Mouse (Mus musculus): Measurements from ENCODE around the gene Tmem267. TPM values are rescaled to one million over a fixed set of nuclear protein-coding genes. Genes with fewer than 3 reads are reported as not detected.

Tmem267 gene
- polyA plus RNA-seq, 1 experiment from 2014 or later = 3.4 TPM

- Histone ChIP-seq H3K27ac (ENCODE audit: low read length) (no peak overlapping the region), H3K4me1 (replicated peaks; ENCODE audit: control insufficient read depth, insufficient read depth, low read length) (no peaks in the 10 kb centered on the region), H3K9ac (replicated peaks; ENCODE audit: low read depth, low read length) (no peak overlapping the region), H3K9me3 (ENCODE audit: control insufficient read depth, low read length) (no peaks in the 10 kb centered on the region), H3K36me3 (ENCODE audit: control insufficient read depth, insufficient read depth) (no peaks in the 10 kb centered on the region), H3K4me3 (replicated peaks; ENCODE audit: low read length) (no peak overlapping the region), H3K4me2 (ENCODE audit: low read length) (no peak overlapping the region), H3K27me3 (replicated peaks; ENCODE audit: control insufficient read depth, insufficient read depth, low read length) (no peaks in the 10 kb centered on the region)
- WGBS = 61% methylated on average over 2 of the region's 2 CpGs
- ATAC-seq = no peak
Observed at GRCm38 (mm10) chr13:119635496-119635895, 147.7 kb downstream of the Tmem267 start.

- H3K4me2 ChIP-seq (ENCODE audit: low read length) = no peak overlapping the region
- no peak overlapping the region for H3K9ac ChIP-seq (replicated peaks; ENCODE audit: low read depth, low read length)
- WGBS = 74% methylated on average over 4 of the region's 4 CpGs
- ATAC-seq = no peak
- no peaks in the 10 kb centered on the region for H3K4me1 ChIP-seq (replicated peaks; ENCODE audit: control insufficient read depth, insufficient read depth, low read length)
- H3K9me3 ChIP-seq (ENCODE audit: control insufficient read depth, low read length) = no peaks in the 10 kb centered on the region
- no peak overlapping the region for H3K27ac ChIP-seq (ENCODE audit: low read length)
- no peak overlapping the region for H3K4me3 ChIP-seq (replicated peaks; ENCODE audit: low read length)
- no peaks in the 10 kb centered on the region for H3K27me3 ChIP-seq (replicated peaks; ENCODE audit: control insufficient read depth, insufficient read depth, low read length)
- no peaks in the 10 kb centered on the region for H3K36me3 ChIP-seq (ENCODE audit: control insufficient read depth, insufficient read depth)
Observed at GRCm38 (mm10) chr13:119637837-119638236, 150.0 kb downstream of the Tmem267 start.

- ATAC-seq = no peak
- Histone ChIP-seq H3K27ac (ENCODE audit: low read length) (no peak overlapping the region), H3K27me3 (replicated peaks; ENCODE audit: control insufficient read depth, insufficient read depth, low read length) (no peaks in the 10 kb centered on the region), H3K9ac (replicated peaks; ENCODE audit: low read depth, low read length) (no peak overlapping the region), H3K4me1 (replicated peaks; ENCODE audit: control insufficient read depth, insufficient read depth, low read length) (no peaks in the 10 kb centered on the region), H3K9me3 (ENCODE audit: control insufficient read depth, low read length) (no peaks in the 10 kb centered on the region), H3K4me2 (ENCODE audit: low read length) (no peak overlapping the region), H3K4me3 (replicated peaks; ENCODE audit: low read length) (no peak overlapping the region), H3K36me3 (ENCODE audit: control insufficient read depth, insufficient read depth) (no peaks in the 10 kb centered on the region)
- WGBS = 94% methylated on average over 5 of the region's 5 CpGs
Observed at GRCm38 (mm10) chr13:119638449-119638848, 150.6 kb downstream of the Tmem267 start.

GRCm38 (mm10) chr13:119639302-119639701 is 151.5 kb downstream of the Tmem267 start:
- ATAC-seq = no peak

GRCm38 (mm10) chr13:119640504-119640903 is 152.7 kb downstream of the Tmem267 start:
- ATAC-seq = 0 out of 2 replicates have a peak, but pooled peaks have one; percentile 55
- Histone ChIP-seq H3K4me2 (ENCODE audit: low read length) (no peak overlapping the region), H3K9me3 (ENCODE audit: control insufficient read depth, low read length) (no peaks in the 10 kb centered on the region), H3K9ac (replicated peaks; ENCODE audit: low read depth, low read length) (no peak overlapping the region), H3K27me3 (replicated peaks; ENCODE audit: control insufficient read depth, insufficient read depth, low read length) (no peaks in the 10 kb centered on the region), H3K4me1 (replicated peaks; ENCODE audit: control insufficient read depth, insufficient read depth, low read length) (no peaks in the 10 kb centered on the region), H3K27ac (ENCODE audit: low read length) (no peak overlapping the region), H3K36me3 (ENCODE audit: control insufficient read depth, insufficient read depth) (no peaks in the 10 kb centered on the region), H3K4me3 (replicated peaks; ENCODE audit: low read length) (no peak overlapping the region)
- 38% methylated on average over 4 of the region's 4 CpGs for WGBS

More at GRCm38 (mm10) chr13:119639302-119639701, 151.5 kb downstream of the Tmem267 start:
- no peaks in the 10 kb centered on the region for H3K9me3 ChIP-seq (ENCODE audit: control insufficient read depth, low read length)
- no peaks in the 10 kb centered on the region for H3K4me1 ChIP-seq (replicated peaks; ENCODE audit: control insufficient read depth, insufficient read depth, low read length)
- no peak overlapping the region for H3K27ac ChIP-seq (ENCODE audit: low read length)
- WGBS = 78% methylated on average over 5 of the region's 5 CpGs
- no peaks in the 10 kb centered on the region for H3K36me3 ChIP-seq (ENCODE audit: control insufficient read depth, insufficient read depth)
- no peaks in the 10 kb centered on the region for H3K27me3 ChIP-seq (replicated peaks; ENCODE audit: control insufficient read depth, insufficient read depth, low read length)
- H3K4me3 ChIP-seq (replicated peaks; ENCODE audit: low read length) = no peak overlapping the region
- no peak overlapping the region for H3K4me2 ChIP-seq (ENCODE audit: low read length)
- no peak overlapping the region for H3K9ac ChIP-seq (replicated peaks; ENCODE audit: low read depth, low read length)

GRCm38 (mm10) chr13:119641145-119641544 is 153.3 kb downstream of the Tmem267 start:
- 83% methylated on average over 7 of the region's 7 CpGs for WGBS
- Histone ChIP-seq H3K4me2 (ENCODE audit: low read length) (no peak overlapping the region), H3K27ac (ENCODE audit: low read length) (no peak overlapping the region), H3K9me3 (ENCODE audit: control insufficient read depth, low read length) (no peaks in the 10 kb centered on the region), H3K36me3 (ENCODE audit: control insufficient read depth, insufficient read depth) (no peaks in the 10 kb centered on the region), H3K9ac (replicated peaks; ENCODE audit: low read depth, low read length) (no peak overlapping the region), H3K4me3 (replicated peaks; ENCODE audit: low read length) (no peak overlapping the region), H3K4me1 (replicated peaks; ENCODE audit: control insufficient read depth, insufficient read depth, low read length) (no peaks in the 10 kb centered on the region), H3K27me3 (replicated peaks; ENCODE audit: control insufficient read depth, insufficient read depth, low read length) (no peaks in the 10 kb centered on the region)
- no peak for ATAC-seq

GRCm38 (mm10) chr13:119644769-119645168 is 156.9 kb downstream of the Tmem267 start:
- no peak overlapping the region for H3K27ac ChIP-seq (ENCODE audit: low read length)
- H3K36me3 ChIP-seq (ENCODE audit: control insufficient read depth, insufficient read depth) = no peaks in the 10 kb centered on the region
- peaks cover 3% of the 10 kb centered on the region; the same call in 1 of the 2 replicates for H3K4me1 ChIP-seq (replicated peaks; ENCODE audit: control insufficient read depth, insufficient read depth, low read length)
- H3K9me3 ChIP-seq (ENCODE audit: control insufficient read depth, low read length) = no peaks in the 10 kb centered on the region
- no peaks in the 10 kb centered on the region for H3K27me3 ChIP-seq (replicated peaks; ENCODE audit: control insufficient read depth, insufficient read depth, low read length)
- no peak overlapping the region for H3K4me3 ChIP-seq (replicated peaks; ENCODE audit: low read length)
- no peak overlapping the region for H3K9ac ChIP-seq (replicated peaks; ENCODE audit: low read depth, low read length)
- no peak overlapping the region for H3K4me2 ChIP-seq (ENCODE audit: low read length)
- ATAC-seq = no peak
- WGBS = 61% methylated on average over 5 of the region's 5 CpGs

GRCm38 (mm10) chr13:119646511-119646910 is 158.7 kb downstream of the Tmem267 start:
- no peak for ATAC-seq
- WGBS = 91% methylated on average over 1 of the region's 1 CpGs
- H3K4me3 ChIP-seq (replicated peaks; ENCODE audit: low read length) = no peak overlapping the region
- no peaks in the 10 kb centered on the region for H3K9me3 ChIP-seq (ENCODE audit: control insufficient read depth, low read length)
- no peak overlapping the region for H3K4me2 ChIP-seq (ENCODE audit: low read length)
- H3K27ac ChIP-seq (ENCODE audit: low read length) = no peak overlapping the region
- H3K4me1 ChIP-seq (replicated peaks; ENCODE audit: control insufficient read depth, insufficient read depth, low read length) = peaks cover 3% of the 10 kb centered on the region; the same call in 1 of the 2 replicates
- no peak overlapping the region for H3K9ac ChIP-seq (replicated peaks; ENCODE audit: low read depth, low read length)
- H3K36me3 ChIP-seq (ENCODE audit: control insufficient read depth, insufficient read depth) = no peaks in the 10 kb centered on the region
- no peaks in the 10 kb centered on the region for H3K27me3 ChIP-seq (replicated peaks; ENCODE audit: control insufficient read depth, insufficient read depth, low read length)

GRCm38 (mm10) chr13:119648891-119649698 is 161.3 kb downstream of the Tmem267 start:
- Histone ChIP-seq H3K4me1 (replicated peaks; ENCODE audit: control insufficient read depth, insufficient read depth, low read length) (peaks cover 3% of the 10 kb centered on the region; the same call in 1 of the 2 replicates), H3K9ac (replicated peaks; ENCODE audit: low read depth, low read length) (no peak overlapping the region), H3K4me2 (ENCODE audit: low read length) (0 out of 2 replicates have a peak overlapping the region, but pooled peaks have one; percentile 1), H3K9me3 (ENCODE audit: control insufficient read depth, low read length) (no peaks in the 10 kb centered on the region), H3K4me3 (replicated peaks; ENCODE audit: low read length) (no peak overlapping the region), H3K27me3 (replicated peaks; ENCODE audit: control insufficient read depth, insufficient read depth, low read length) (no peaks in the 10 kb centered on the region), H3K27ac (ENCODE audit: low read length) (peak overlapping the region; percentile 31; the same call in 1 of the 2 replicates), H3K36me3 (ENCODE audit: control insufficient read depth, insufficient read depth) (no peaks in the 10 kb centered on the region)
- peak; percentile 67 for ATAC-seq
- WGBS = 46% methylated on average over 15 of the region's 15 CpGs
